Mouse (Mus musculus): Measurements from ENCODE around the gene Sp100.
"Not testable (repeated sequence)": the region's sequence is repeated elsewhere in the genome, so short reads cannot be mapped to it uniquely, and the experiment has no call there.

DNA sequence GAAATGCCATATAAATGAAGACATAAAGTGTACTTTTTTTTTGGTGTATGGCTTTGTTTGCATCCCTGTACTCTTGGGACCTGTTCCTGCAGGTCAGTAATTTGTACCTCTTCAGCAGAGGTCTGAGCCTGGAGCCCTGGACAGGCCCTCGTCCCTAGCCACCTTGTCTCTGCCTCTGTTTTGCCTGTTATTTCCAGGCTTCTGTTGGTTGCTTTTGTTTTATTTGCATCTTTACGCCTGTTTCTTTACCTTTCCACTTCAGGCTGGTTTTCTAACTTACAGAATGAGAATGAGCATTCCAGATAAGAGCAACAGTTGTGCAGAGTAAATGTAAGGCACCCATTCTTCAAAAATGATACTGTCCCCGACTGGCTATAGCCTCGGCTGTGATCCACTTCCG is 49.7 kb upstream of the Sp100 start, which contains the start of gene Sp140:
- TF ChIP-seq POLR2A (IDR thresholded peaks at IDR 0.05; ENCODE audit: low read depth, low read length); CTCF (IDR thresholded peaks at IDR 0.05; ENCODE audit: borderline replicate concordance, insufficient read depth, low read length): not testable (repeated sequence)

Measured in embryonic fibroblast, embryonic 13.5 days (primary cell).